Mouse (Mus musculus) forebrain, embryonic 12.5 days (tissue): ENCODE data around the gene Smdt1. TPM values are rescaled to one million over a fixed set of nuclear protein-coding genes. Genes with fewer than 3 reads are reported as not detected.
A peak's percentile ranks its signal among the peaks of the same experiment; 100 is the strongest.

Experiments
- ATAC-seq: fragments of 200-750 bp; cut with Nextera tagmentation; 2 replicates; pipeline ENCODE4 v1.8.0; 2017; ENCODE audit warnings: moderate TSS enrichment; ENCODE audit not compliant: low FRiP score
- H3K27ac ChIP-seq: fragments of 300-500 bp; sonication (generic); 2 replicates; pipeline ENCODE4 v1.5.1; 2016; ENCODE audit warnings: mild to moderate bottlenecking
- H3K27me3 ChIP-seq: fragments of 300-500 bp; sonication (generic); 2 replicates; pipeline ENCODE4 v1.6.1; 2016; ENCODE audit warnings: mild to moderate bottlenecking
- H3K36me3 ChIP-seq: fragments of 300-500 bp; sonication (generic); replicated peaks from 2 replicates; pipeline ENCODE4 v1.6.1; 2016; ENCODE audit warnings: mild to moderate bottlenecking
- H3K4me1 ChIP-seq: fragments of 300-500 bp; sonication (generic); 2 replicates; pipeline ENCODE4 v1.6.1; 2016
- H3K4me2 ChIP-seq: fragments of 300-500 bp; sonication (generic); 2 replicates; pipeline ENCODE4 v1.6.1; 2016; ENCODE audit warnings: mild to moderate bottlenecking, moderate library complexity
- H3K4me3 ChIP-seq: fragments of 300-500 bp; sonication (generic); replicated peaks from 2 replicates; pipeline ENCODE4 v1.5.1; 2016; ENCODE audit warnings: mild to moderate bottlenecking
- H3K9ac ChIP-seq: fragments of 300-500 bp; sonication (generic); 2 replicates; pipeline ENCODE4 v1.6.1; 2016; ENCODE audit warnings: mild to moderate bottlenecking
- H3K9me3 ChIP-seq: fragments of 300-500 bp; sonication (generic); 2 replicates; pipeline ENCODE4 v1.6.1; 2016
- whole genome bisulfite sequencing: fragments of 180-500 bp; shearing (Covaris S2); methylation state at CpG from one replicate; pipeline ENCODE4 v1.1.7; 2016; 5-methylcytosine and 5-hydroxymethylcytosine counted together
- polyA plus RNA-seq: library from polyadenylated mRNA; unstranded; fragments of >200 nt; fragmentation: Nextera tagmentation; extraction: Ambion mirVana; gene quantifications from 2 replicates; pipeline ENCODE4 v1.2.1, GENCODE M21; 2016

Smdt1 gene
- polyA plus RNA-seq, 1 experiment from 2014 or later: 250 TPM

DNA sequence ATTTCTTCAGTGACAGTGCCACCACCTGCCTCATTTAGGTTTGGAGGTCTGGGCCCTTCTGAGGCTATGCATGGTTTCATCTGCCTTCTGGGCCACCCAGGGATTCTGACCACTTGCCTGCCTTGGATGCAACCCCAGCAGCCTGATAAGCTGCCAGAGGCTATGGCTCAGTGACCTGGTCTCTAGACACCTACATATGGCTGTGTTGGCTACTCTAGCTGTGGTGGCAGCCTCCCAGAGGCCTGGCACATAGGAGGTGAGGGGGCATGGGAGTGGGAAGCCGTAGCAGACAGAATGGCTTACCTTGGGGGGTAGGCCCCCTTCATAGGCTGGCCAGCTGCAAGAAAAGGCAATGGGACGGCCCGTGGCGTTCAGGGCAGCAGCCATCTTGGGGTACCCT lies 3.6 kb upstream of the Smdt1 start:
- Histone ChIP-seq H3K4me3 (no peak overlapping the region), H3K36me3 (peaks cover 21% of the 10 kb centered on the region; the same call in 1 of the 2 replicates), H3K4me1 (peaks cover 22% of the 10 kb centered on the region), H3K9ac (no peak overlapping the region), H3K27ac (no peak overlapping the region), H3K4me2 (no peak overlapping the region), H3K9me3 (no peaks in the 10 kb centered on the region), H3K27me3 (peaks cover 11% of the 10 kb centered on the region)
- ATAC-seq: no peak
- WGBS: 90% methylated on average over 4 of the region's 4 CpGs

- no peak for ATAC-seq
- no peaks in the 10 kb centered on the region for H3K9me3 ChIP-seq
- 74% methylated on average over 12 of the region's 12 CpGs for WGBS
- peaks cover 26% of the 10 kb centered on the region for H3K27me3 ChIP-seq
- no peak overlapping the region for H3K4me3 ChIP-seq
- peaks cover 21% of the 10 kb centered on the region; the same call in 1 of the 2 replicates for H3K36me3 ChIP-seq
- H3K9ac ChIP-seq: no peak overlapping the region
- H3K4me2 ChIP-seq: no peak overlapping the region
- peaks cover 32% of the 10 kb centered on the region for H3K4me1 ChIP-seq
- H3K27ac ChIP-seq: no peak overlapping the region
Observed at GRCm38 (mm10) chr15:82336629-82337028, 2.1 kb upstream of the Smdt1 start.

DNA sequence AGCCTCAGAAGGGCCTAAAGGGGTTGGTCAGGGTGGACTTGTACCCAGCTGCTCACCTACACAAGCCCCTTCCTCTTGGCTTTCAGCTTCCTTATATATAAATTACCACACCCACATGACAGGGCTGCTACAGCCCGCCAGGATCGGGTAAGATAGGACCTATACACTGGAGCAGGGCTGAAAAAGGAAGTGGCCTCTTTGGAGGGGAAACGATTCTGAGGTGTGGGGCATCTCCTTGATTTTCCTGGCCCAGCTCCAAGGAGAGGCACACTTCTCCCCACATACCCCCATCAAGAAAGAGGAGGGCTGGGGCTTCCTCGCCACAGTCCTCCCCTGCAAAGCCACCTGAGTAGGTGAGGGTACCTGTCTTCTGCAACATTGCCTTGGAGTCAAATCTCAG lies 884 bp upstream of the Smdt1 start:
- Histone ChIP-seq H3K27ac (no peak overlapping the region), H3K4me3 (peak overlapping the region; percentile 50), H3K4me2 (peak overlapping the region; percentile 60), H3K9ac (peak overlapping the region; percentile 72), H3K9me3 (no peaks in the 10 kb centered on the region), H3K27me3 (peaks cover 26% of the 10 kb centered on the region), H3K4me1 (peaks cover 32% of the 10 kb centered on the region), H3K36me3 (peaks cover 21% of the 10 kb centered on the region; the same call in 1 of the 2 replicates)
- no peak for ATAC-seq
- 49% methylated on average over 4 of the region's 4 CpGs for WGBS

DNA sequence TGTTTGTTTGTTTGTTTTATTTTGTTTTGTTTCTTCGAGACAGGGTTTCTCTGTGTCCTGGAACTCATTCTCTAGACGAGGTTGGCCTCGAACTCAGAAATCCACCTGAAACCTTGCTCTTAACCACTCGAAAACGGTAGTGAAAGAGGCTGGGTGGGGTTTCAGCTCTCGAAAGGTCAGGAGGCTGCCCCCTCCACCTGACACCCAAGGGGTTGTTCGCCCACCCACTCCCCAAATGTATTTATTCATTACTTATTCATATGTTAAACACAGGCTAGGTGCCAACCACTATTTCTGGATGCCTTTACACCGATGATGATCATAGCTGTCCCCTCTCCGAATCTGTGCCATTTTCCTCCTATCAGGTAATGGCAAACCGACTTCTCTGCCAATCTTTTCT lies 391 bp downstream of the Smdt1 start:
- WGBS: 58% methylated on average over 10 of the region's 10 CpGs
- ATAC-seq: 0 out of 2 replicates have a peak, but pooled peaks have one; percentile 8
- peaks cover 32% of the 10 kb centered on the region for H3K4me1 ChIP-seq
- H3K9ac ChIP-seq: peak overlapping the region; percentile 72
- no peaks in the 10 kb centered on the region for H3K9me3 ChIP-seq
- peaks cover 18% of the 10 kb centered on the region; the same call in 1 of the 2 replicates for H3K36me3 ChIP-seq
- peaks cover 26% of the 10 kb centered on the region for H3K27me3 ChIP-seq
- H3K27ac ChIP-seq: no peak overlapping the region
- peak overlapping the region; percentile 50 for H3K4me3 ChIP-seq
- peak overlapping the region; percentile 60 for H3K4me2 ChIP-seq

- peaks cover 26% of the 10 kb centered on the region for H3K27me3 ChIP-seq
- ATAC-seq: no peak
Observed at GRCm38 (mm10) chr15:82339634-82340254, 985 bp downstream of the Smdt1 start.

GRCm38 (mm10) chr15:82340414-82341035 lies 1.8 kb downstream of the Smdt1 start:
- no peak for ATAC-seq
- H3K4me1 ChIP-seq: peaks cover 32% of the 10 kb centered on the region
- no peak overlapping the region for H3K27ac ChIP-seq
- peak overlapping the region; percentile 51 for H3K4me2 ChIP-seq
- no peaks in the 10 kb centered on the region for H3K9me3 ChIP-seq
- H3K4me3 ChIP-seq: peak overlapping the region; percentile 37
- 44% methylated on average over 21 of the region's 21 CpGs for WGBS
- peak overlapping the region; percentile 47 for H3K9ac ChIP-seq
- H3K36me3 ChIP-seq: peaks cover 5% of the 10 kb centered on the region; the same call in 1 of the 2 replicates
- peaks cover 26% of the 10 kb centered on the region for H3K27me3 ChIP-seq

More at GRCm38 (mm10) chr15:82339634-82340254, 985 bp downstream of the Smdt1 start:
- Histone ChIP-seq H3K4me2 (0 out of 2 replicates have a peak overlapping the region, but pooled peaks have one; percentile 60), H3K4me1 (peaks cover 32% of the 10 kb centered on the region), H3K9ac (no peak overlapping the region), H3K9me3 (no peaks in the 10 kb centered on the region), H3K36me3 (peaks cover 12% of the 10 kb centered on the region; the same call in 1 of the 2 replicates), H3K27ac (no peak overlapping the region), H3K4me3 (no peak overlapping the region)
- 81% methylated on average over 8 of the region's 8 CpGs for WGBS

GRCm38 (mm10) chr15:82341036-82341501 lies 2.3 kb downstream of the Smdt1 start:
- Histone ChIP-seq H3K27me3 (peaks cover 26% of the 10 kb centered on the region), H3K9ac (peak overlapping the region; percentile 47), H3K4me2 (peak overlapping the region; percentile 51), H3K4me3 (peak overlapping the region; percentile 37), H3K27ac (peak overlapping the region; percentile 36; the same call in 1 of the 2 replicates), H3K36me3 (0 out of 2 replicates have a peak, but pooled peaks cover under 1% of the 10 kb centered on the region), H3K9me3 (no peaks in the 10 kb centered on the region), H3K4me1 (peaks cover 32% of the 10 kb centered on the region)
- ATAC-seq: no peak
- 4% methylated on average over 40 of the region's 40 CpGs for WGBS

DNA sequence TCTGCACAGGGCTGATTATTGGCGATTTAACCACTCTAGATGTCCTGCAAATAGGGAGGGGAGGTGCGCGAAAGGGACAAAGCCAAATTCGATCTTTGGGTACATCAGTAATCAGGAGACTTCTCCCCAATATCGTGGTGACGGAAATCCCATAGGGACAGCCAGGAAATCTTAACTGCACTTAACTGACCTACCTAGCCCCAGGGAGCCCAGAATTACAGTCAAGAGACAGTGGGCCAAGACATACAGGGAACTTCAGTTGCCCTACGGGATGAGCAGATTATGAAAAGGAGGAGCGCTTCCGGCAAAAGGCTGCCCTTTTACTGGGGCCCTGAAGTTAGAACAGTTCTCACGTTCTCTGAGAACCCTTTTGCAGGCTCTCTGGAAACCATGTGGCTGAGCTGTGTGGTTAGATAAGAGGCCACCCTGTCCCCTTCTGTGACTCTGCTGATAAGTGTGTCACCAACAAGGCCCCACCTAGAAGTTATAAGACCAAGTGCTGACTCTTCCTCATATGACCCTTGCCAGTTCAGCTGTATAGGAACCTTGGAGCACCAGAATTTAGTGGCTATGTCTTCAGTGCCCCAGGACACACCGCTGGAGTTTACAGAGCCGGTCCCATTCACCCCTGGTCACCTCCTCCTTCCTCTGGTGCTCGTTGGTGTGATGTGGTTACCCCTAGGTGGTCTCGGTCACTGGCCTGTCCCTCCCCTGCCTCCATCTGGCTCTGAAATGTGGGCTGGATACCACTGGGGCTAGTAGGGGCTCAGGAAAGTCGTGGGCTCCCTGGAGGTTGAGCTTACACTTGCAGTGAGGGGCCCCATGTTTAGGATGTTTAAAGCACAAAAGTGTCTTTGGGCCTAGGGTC lies 3.1 kb downstream of the Smdt1 start:
- Histone ChIP-seq H3K36me3 (no peaks in the 10 kb centered on the region), H3K27me3 (peaks cover 26% of the 10 kb centered on the region), H3K4me3 (no peak overlapping the region), H3K27ac (0 out of 2 replicates have a peak overlapping the region, but pooled peaks have one; percentile 36), H3K4me1 (peaks cover 30% of the 10 kb centered on the region), H3K9ac (peak overlapping the region; percentile 47), H3K4me2 (peak overlapping the region; percentile 51; the same call in 1 of the 2 replicates), H3K9me3 (no peaks in the 10 kb centered on the region)
- ATAC-seq: no peak
- WGBS: 76% methylated on average over 15 of the region's 15 CpGs

GRCm38 (mm10) chr15:82342543-82342935 lies 3.8 kb downstream of the Smdt1 start:
- Histone ChIP-seq H3K9me3 (no peaks in the 10 kb centered on the region), H3K4me1 (peaks cover 30% of the 10 kb centered on the region), H3K27ac (no peak overlapping the region), H3K9ac (no peak overlapping the region), H3K36me3 (no peaks in the 10 kb centered on the region), H3K4me3 (no peak overlapping the region), H3K27me3 (peaks cover 26% of the 10 kb centered on the region), H3K4me2 (no peak overlapping the region)
- no peak for ATAC-seq
- WGBS: 83% methylated on average over 5 of the region's 5 CpGs

DNA sequence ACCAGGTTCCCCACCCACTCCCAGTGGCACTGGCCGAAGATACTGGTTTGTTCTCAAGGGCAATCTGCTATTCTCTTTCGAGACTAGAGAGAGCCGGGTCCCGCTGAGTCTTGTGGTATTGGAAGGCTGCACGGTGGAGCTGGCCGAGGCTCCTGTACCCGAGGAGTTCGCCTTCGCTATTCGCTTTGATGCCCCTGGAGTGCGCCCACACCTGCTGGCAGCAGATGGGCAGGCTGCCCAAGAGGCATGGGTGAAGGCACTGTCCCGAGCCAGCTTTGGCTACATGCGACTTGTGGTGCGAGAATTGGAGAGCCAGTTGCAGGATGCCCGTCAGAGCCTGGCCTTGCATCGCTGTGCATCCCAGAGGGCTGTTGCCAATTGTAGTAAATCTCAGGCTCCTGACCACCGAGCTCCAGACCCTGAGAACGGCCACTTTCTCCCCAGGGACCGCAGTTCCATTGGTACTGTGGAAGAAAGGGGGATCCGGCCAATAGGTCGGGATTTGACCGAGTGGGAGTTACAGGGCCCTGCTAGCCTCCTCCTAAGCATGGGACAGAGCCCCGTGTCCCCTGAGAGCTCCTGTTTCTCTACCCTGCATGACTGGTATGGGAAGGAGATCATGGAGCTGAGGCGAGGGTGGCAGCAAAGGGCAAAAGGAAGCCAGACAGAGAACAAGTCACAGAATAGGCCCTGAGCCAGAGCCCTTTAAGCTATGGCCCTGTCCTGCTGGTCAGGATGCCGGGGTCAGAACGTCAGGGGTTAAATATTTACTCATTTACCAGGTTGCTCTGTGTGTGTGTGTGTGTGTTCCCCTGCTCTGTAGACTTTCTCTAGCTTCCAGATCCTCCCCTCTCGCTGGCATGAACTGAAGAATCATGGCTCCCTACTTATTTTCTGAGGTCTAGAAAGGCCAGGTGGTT lies 4.9 kb downstream of the Smdt1 start:
- Histone ChIP-seq H3K27me3 (peaks cover 26% of the 10 kb centered on the region), H3K36me3 (peaks cover 10% of the 10 kb centered on the region), H3K27ac (no peak overlapping the region), H3K4me3 (no peak overlapping the region), H3K4me1 (peaks cover 24% of the 10 kb centered on the region), H3K9ac (no peak overlapping the region), H3K9me3 (no peaks in the 10 kb centered on the region), H3K4me2 (no peak overlapping the region)
- no peak for ATAC-seq
- 91% methylated on average over 27 of the region's 27 CpGs for WGBS

DNA sequence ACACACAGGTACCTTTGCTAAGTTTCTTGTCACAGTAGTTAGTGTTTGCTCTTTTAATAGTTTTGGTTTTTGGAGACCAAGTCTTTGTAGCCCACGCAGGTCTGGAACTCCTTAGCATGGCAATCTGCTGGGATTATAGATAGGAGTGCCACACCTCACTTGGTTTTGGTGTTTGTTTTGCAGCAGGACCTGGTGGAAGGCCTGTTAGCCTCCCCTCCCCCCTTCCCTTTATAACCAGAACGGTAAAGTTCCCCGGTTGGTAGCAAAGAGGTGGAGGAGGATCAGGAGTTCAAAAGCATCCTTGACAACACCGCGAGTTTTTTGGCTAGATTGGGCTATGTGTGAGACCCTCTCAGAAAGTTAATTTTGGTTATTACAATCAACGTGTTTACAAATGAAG lies 6.2 kb downstream of the Smdt1 start:
- no peak for ATAC-seq
- Histone ChIP-seq H3K9me3 (no peaks in the 10 kb centered on the region), H3K4me2 (no peak overlapping the region), H3K27me3 (peaks cover 17% of the 10 kb centered on the region), H3K4me3 (no peak overlapping the region), H3K4me1 (peaks cover 24% of the 10 kb centered on the region), H3K36me3 (peaks cover 23% of the 10 kb centered on the region), H3K9ac (no peak overlapping the region), H3K27ac (no peak overlapping the region; the same call in 1 of the 2 replicates)
- 96% methylated on average over 6 of the region's 6 CpGs for WGBS
